Mouse (Mus musculus) right cerebral cortex, postnatal 10 days (tissue): ENCODE results near the gene Adamts4.

Experiments used
- DNase-seq, 2 experiments: peaks; one replicate each; pipeline ENCODE4 v3.0.0; 2021; ENCODE audit warnings: low spot score in 2 of 2

Gene Adamts4

DNA sequence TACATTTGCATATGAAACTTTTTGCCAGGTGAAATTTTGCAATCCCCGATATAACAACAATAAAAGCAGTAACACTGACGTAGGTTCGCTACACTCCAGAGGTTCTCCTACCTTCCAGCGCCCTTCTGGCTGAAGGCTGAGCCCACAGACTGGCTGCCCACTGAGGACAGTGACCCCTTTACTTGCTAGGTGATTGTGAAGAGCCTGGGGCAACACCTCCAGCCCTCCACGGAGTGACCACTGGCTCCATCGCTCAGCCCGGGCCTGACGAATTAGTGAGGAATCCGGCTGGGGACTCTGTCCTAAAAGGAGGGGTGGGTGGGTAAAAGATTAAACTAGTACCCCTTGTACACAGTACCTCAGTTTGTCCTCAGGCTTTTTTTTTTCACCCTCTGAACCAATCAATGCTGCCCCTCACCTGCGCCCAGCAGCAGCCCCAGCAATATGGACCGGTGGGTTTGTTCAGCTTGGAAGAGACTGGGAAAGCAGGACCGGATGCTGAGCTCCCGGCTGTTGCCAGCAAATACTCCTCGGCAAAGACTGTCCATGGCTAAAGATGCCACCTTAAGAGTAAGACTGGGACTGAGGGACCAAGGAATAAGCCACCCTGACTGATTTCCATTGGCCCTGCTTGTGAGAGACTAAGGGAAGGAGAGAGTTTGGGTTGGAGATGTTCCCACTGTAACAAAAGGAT, 28.9 kb downstream of the Adamts4 start:
- peak in 1 of 2 experiments; percentile 22 for DNase-seq

DNA sequence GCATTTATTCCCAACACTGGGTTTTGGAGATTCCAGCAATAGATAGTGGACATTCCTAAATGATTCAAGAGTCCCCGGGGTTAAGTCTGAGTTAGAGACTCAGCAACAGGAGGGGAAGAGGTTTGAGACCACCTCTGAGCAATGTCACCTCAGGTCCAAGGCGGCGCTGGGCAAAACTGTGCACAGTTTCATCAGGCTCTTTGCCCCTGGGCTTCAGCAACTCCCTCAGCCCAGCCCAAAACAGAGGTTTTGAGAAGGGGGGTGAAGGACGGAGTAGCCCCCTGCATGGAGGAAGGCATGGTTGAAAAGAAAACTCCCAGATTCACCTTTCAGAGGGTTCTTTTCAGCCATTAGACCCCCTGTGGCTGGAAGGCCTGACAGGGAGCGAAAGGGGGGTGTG, 29.5 kb downstream of the Adamts4 start:
- DNase-seq, result peak in 1 of 2 experiments; percentile 23

DNA sequence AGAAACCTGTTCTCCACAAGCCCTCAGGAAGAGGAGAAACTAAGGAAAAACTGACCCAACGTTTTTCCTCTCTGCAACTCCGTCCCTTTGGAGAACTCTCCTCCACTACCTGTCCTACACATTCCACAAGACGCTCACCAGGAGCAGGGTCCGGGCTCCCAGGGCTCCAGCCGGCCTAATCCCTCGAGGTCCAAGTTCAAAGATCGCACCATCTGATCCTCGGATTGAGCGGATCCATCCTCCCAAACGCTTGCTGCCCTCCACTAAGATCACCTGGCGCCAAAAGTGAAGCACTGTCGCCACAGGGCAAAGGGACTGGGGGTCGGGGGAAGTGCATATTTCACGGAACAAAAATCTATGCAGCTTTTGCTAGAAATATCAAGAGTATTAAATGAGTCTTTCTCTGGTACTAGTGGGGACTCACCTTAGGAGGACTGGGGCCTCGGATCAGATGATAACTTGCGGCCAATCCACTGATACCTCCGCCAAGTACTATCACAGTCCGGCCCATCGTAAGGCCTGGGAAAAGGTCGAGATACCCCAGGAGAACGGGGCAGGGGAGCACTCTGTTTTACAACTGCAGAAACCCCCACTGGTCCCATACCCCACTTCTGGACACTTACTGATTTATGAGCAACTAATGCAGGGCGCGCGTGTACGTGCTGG, 30.2 kb downstream of the Adamts4 start:
- peak in 1 of 2 experiments; percentile 30 for DNase-seq

DNA sequence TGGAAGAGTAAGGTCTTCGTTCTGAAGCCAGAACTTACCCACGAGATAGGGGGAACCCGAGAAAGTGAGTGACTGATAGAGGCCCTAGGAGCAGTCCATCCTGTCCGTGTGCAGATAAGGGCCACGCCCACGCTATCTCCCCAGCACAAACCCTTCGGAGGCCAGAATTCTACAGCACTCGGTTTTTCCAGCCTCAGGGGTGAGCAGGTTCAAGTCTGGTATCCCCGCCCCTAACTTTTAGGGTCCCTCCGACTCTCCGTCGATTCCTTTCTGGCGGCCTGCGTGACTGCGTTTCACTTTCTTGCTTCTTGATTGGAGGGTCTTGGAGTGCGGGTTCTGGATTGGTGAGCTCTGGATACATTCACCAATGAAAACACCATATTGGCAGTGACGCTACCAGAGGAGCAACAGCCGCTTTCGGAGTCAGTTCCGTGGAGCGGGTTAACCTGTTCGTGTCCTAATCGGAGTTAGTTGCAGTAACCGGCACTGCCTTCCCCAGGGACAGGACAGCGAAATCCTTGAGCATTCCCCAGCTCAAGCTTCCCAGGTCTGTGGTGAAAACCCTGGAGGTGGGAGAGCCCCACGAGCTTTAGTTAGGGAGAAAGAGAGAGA, 30.8 kb downstream of the Adamts4 start, which contains the start of gene Ppox:
Gene Ppox (minus strand): TSS at position 271 of the 612 bp plus-strand sequence.
- peak; percentile 96 to 98 for DNase-seq

DNA sequence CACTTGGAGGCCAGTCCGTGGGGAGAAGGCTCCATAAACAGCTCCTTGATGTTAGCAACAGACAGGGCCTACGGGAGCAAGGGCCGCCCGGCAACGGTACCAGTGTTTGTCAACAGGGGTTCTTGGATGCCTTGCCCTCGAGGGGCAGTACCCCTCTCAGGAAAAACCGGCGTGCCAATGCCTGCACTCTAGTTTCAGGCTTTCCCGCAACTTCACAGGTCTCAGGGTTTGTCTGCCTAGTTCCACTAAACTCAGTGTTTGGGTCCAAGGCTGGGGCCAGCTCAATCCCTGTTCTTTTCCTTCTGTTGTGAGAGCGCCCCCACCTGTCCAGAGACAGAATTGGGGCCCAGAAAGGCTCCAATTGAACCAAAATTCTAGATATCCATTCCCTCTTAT, 31.3 kb downstream of the Adamts4 start:
- DNase-seq, result peak; percentile 77 to 79

DNA sequence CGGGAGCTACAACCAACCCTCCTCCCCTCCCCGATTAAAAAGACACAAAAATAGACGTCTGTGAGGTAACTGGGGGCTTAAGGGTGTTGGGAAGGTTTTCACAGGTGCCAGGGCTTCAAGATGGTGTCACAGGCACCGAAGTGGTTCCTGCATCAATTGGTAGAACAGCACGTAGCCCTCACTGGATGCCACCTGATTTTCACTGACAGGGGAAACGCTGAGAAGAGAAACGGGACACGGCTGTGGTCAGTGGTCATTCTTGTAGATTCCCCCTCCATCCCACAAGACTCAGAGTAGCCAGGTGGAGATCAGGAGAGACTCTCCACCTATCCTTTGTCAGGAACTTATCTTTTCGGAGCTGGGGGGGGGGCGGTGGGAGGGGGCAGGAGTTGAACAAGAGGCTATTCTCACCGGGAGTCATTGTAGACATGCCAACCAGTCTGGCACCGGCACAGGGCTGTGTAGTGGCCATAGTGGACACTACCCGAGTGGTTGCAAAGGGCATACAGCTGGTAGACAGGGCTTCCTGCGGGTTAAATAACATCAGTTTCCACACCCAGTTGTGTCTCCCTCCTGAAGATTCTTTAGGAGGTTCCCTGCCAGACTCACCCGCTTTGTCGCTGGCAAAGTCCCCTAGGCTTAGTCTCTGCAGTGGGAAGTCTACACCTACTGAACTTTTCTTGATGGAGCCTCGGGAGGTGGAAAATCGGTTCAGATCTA, 32.0 kb downstream of the Adamts4 start:
- DNase-seq, result peak in 1 of 2 experiments; percentile 30

GRCm38 (mm10) chr1:171283188-171284160, 33.3 kb downstream of the Adamts4 start:
- peak; percentile 25 to 35 for DNase-seq

- peak in 1 of 2 experiments; percentile 31 for DNase-seq
Measured at GRCm38 (mm10) chr1:171284491-171284890, 34.3 kb downstream of the Adamts4 start.

GRCm38 (mm10) chr1:171285096-171285892, 35.1 kb downstream of the Adamts4 start:
- DNase-seq, result peak; percentile 26 to 34

GRCm38 (mm10) chr1:171286517-171286916, 36.3 kb downstream of the Adamts4 start:
- peak; percentile 42 to 56 for DNase-seq

- DNase-seq, result peak; percentile 97 to 98
Measured at GRCm38 (mm10) chr1:171287136-171288081, 37.2 kb downstream of the Adamts4 start, which contains the start of gene Usp21. Usp21 (minus strand) TSS chr1:171287991.

- DNase-seq, result no peak
Measured at GRCm38 (mm10) chr1:171288328-171288727, 38.1 kb downstream of the Adamts4 start.

- no peak for DNase-seq
Measured at GRCm38 (mm10) chr1:171293351-171293750, 43.1 kb downstream of the Adamts4 start.

DNA sequence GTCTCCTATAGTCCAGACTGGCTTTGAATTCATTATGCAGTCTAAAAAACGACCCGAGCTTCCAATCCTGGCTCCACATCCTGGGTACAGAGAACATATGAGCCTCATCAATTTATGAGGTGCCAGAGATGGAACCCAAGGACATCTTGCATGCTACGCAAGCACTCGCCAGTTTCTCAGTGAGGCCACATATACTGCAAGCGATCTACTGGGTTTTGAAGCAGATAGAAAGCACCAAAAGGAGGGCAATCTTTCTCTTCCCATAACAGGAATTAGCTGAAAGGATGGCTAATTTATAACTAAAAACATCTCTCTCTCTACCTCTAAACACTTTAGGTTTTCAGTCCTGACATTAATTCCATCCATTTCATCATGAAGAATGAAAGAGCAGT, 43.7 kb downstream of the Adamts4 start:
- DNase-seq, result peak in 1 of 2 experiments; percentile 36

DNA sequence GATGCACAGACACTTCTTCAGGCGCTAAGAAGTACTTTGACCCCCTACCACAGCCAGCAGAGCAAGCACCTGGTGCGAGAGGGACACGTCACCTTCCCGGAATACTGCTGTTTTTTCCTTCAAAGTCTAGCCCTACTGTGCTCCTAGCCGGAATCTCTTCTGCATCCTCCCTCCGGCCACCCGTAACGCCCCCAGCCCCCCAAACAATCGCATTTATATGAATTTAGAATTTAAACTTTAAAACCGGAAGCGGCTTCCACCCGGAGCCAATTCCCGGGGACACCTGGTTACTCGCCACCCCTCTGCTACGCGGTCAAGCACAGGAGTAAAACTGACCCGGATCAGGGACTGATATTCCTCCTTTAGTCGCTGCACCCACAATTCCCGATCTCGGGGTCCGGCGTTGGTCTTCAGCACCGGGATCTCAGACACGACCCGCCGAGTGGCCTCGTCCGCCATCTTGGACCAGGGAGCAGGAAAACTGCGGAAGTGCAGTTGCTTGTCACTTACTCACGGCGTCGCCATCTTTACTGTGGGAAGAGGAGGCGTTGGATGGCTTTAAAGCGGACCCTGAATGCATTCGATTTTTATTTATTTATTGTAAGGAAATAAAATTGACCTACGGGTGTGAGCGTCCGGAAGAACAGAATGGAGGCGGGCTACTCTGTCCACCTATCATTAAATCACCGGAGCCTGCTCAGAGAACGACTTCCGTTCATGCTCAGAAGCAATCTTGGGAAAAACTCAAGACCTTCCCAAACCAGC, 44.3 kb downstream of the Adamts4 start, which contains the start of gene Ufc1:
Gene Ufc1 (minus strand): TSS at position 727 of the 765 bp plus-strand sequence.
- DNase-seq, result peak; percentile 87 to 91

GRCm38 (mm10) chr1:171295063-171295402, 44.8 kb downstream of the Adamts4 start:
- DNase-seq, result no peak

DNA sequence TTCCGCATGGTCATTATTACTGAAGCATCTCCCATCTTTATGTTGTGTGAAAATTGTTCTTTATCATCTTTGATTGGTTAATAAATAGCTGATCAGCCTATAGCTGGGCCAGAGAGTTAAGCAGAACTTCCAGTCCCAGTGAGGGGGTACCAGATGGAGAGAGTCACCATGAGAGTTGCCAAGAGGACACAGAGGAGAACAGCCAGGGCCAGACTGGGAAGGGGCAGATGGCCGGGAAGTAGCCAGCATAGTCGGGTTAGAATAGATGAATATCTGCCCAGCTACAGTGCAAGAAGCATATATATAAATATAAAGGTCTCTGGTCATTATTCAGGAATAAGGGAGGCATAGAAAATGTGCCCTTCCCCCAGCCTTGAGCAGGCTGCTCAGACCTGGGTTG, 48.0 kb downstream of the Adamts4 start:
- no peak for DNase-seq

DNA sequence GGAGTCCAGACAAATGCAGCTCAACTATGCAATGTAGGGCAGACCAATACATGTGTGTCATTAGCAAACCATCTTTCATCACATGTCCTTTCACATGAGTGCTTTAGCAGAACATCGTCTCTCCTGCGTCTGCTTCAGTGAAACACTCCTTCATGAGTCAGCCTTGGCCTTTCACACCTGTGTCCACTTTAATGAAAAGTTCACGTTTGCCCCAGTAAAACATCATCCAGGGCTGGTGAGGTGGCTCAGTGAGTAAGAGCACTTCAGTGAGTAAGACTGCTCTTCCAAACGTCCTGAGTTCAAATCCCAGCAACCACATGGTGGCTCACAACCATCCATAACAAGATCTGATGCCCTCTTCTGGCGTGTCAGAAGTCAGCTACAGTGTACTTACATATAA, 55.9 kb downstream of the Adamts4 start:
- peak in 1 of 2 experiments; percentile 10 for DNase-seq
